Mouse (Mus musculus) olfactory bulb, adult 2 months (tissue): Measurements from ENCODE around the gene Pgap1.

Experiments used
- CTCF ChIP-seq: fragments of 200-500 bp; IDR thresholded peaks from 2 replicates; pipeline ENCODE4 v1.5.1; 2012; ENCODE audit warnings: low read depth, mild to moderate bottlenecking, low read length, moderate library complexity; ENCODE audit not compliant: insufficient read depth
- POLR2A ChIP-seq: fragments of 200-500 bp; IDR thresholded peaks from 2 replicates; pipeline ENCODE4 v1.6.1; 2012; ENCODE audit warnings: mild to moderate bottlenecking, low read depth, low read length, moderate library complexity; ENCODE audit not compliant: insufficient read depth

DNA sequence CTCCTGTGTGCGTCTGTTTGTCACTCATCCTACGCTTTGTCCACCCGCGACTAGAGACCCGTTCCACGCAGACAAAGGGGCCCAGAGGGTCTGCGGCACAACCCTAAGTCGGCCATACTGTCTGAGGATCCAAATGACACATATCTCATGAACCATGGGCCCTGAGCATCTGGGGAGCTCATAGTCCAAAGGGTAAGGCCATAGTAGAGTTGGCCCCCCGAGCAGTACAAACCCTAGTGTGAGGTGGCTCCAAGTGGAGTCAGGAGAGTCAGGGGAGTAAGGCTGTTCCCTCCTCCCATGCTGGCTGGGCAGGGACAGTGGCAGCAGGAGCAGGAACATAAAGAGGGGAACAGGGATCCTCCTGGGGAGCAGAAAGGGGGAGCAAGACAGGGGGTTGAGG, 44.2 kb upstream of the Pgap1 start:
- no peak for TF ChIP-seq POLR2A
- no peak for TF ChIP-seq CTCF
